Mouse (Mus musculus): ENCODE data around the gene Trak1. TPM values are rescaled to one million over a fixed set of nuclear protein-coding genes. Genes with fewer than 3 reads are reported as not detected.
A peak's percentile ranks its signal among the peaks of the same experiment; 100 is the strongest.

Gene Trak1
- total RNA-seq, 1 experiment from 2014 or later: 26.3 TPM

DNA sequence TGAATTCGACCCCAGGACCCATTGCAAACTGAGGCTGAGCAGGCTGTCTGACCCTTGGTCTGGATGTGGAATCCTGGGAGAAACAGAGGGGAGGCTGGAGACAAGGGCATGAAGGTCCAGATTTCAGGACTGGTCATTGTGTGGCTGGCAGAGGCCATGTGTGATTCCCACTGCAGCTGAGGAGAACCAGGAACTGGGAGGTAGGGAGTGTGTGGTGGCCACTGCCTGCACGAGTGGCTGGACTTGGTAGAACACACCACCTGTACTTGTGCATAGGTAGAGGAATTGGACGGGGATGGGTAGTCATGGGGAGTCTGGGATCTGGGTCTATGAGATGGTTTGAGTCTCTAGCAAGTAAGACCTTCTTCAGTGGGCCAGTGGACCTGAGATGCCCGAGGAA is 76.2 kb downstream of the Trak1 start:
- ATAC-seq (replicated peaks in 1 of 2; ENCODE audit: insufficient read depth in 1 of 2, low FRiP score in 2 of 2, low TSS enrichment in 1 of 2, low read depth in 1 of 2, poor library complexity in 2 of 2, severe bottlenecking in 2 of 2): no peak

DNA sequence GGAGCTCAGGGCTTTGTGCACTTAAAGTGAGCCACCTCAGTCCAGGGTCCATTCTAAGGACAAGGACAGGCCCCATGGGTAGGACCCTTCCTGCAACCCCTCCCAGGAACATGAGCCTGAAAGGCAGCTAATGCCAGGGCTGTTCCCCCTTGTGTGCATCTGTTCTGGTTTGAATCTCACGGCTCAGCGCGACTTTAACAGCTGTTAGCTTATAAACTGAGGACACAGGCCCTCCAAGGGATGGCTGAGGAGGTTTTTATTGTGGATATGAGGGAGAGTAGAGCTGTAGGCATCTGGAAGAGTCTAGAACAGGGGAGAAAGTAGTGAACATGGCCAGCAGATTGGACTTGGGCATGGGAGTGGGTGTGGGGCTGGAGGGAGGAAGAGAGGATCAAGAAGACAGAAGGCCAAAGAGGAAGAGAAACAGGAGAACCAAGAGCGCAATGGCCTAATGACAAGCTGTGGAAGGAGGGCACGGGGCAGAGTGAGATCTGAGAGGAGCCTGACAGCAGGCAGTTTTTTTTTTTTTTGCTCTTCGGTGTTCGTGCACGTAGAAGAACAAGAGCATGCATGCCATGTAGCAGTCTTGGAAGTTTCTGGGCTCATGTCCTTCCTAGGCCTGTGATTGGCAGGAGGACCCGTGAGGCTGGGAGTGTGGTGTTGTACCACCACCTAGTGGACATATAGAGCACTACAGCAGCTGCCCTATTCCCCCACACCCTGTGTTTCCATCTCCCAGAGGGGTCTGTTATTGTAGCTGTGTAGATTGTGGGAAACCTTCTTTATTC is 77.0 kb downstream of the Trak1 start:
- ATAC-seq (replicated peaks in 1 of 2; ENCODE audit: insufficient read depth in 1 of 2, low FRiP score in 2 of 2, low TSS enrichment in 1 of 2, low read depth in 1 of 2, poor library complexity in 2 of 2, severe bottlenecking in 2 of 2): peak; percentile 65 to 74

DNA sequence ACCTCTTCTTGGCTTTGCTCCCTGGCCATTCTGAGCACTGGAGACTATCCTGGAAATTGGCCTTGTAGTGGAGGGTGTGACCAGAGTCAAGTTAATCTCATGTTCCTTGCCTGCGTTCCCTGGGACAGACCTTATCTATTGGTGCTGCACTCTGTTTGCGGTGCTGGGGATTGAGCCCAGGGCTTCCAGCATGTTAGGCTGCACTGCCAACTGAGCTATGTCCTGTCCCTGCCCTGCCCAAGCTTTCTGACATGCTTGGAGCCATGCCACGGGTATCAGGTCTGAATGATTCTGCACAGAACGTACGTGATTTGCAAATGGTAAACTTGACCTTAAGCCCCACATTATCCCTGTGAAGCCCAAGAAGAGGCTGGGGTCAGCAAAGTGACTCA is 77.6 kb downstream of the Trak1 start:
- no peak for ATAC-seq (replicated peaks in 1 of 2; ENCODE audit: insufficient read depth in 1 of 2, low FRiP score in 2 of 2, low TSS enrichment in 1 of 2, low read depth in 1 of 2, poor library complexity in 2 of 2, severe bottlenecking in 2 of 2)

DNA sequence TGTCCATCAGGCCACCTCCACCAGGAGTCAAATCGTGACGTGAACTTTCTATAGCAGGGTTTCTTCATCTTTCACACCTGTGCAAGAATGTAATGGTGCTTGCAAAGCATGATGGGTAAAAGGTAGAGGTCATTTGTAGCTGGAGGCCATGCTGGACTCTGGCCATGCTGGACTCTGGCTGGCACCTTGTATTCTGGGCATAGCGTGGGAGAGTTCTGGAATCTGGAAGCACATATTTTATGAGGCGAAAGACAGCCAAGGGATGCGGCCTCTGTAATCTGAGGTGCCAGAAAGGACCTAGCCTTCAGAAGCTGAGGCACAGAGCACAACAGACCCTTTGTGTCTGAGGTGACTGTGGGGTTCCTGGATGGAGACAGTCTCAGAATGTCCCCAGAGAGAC is 78.8 kb downstream of the Trak1 start:
- no peak for ATAC-seq (replicated peaks in 1 of 2; ENCODE audit: insufficient read depth in 1 of 2, low FRiP score in 2 of 2, low TSS enrichment in 1 of 2, low read depth in 1 of 2, poor library complexity in 2 of 2, severe bottlenecking in 2 of 2)

DNA sequence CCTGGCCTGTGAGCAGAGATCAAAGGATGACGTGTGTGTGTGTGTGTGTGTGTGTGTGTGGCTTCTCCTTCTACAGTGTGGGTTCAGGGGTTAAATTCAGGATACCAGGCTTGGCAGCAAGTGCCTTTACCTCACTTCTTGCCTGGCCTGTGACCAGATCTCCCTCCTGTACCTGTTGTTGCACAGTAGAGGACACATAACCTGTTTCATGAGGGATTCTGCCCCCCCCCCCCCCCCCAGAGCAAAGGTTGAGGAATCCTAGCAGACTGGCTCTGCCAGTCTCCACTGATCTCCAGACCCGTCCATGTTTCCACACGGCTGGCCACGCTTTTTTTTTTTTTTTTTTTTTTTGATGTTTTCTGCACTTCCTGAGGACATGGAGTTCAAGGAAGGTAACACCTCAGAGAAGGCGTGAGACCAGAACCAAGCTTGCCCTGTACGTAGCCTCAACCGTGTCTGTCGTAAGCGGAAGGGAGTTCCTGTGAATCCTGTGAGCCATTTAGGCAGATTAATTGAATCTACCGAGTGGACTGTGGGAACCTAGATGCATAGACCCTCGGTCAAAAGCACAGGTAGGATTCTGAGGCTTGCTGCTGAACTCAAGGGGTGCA is 83.1 kb downstream of the Trak1 start:
- no peak for ATAC-seq (replicated peaks in 1 of 2; ENCODE audit: insufficient read depth in 1 of 2, low FRiP score in 2 of 2, low TSS enrichment in 1 of 2, low read depth in 1 of 2, poor library complexity in 2 of 2, severe bottlenecking in 2 of 2)

DNA sequence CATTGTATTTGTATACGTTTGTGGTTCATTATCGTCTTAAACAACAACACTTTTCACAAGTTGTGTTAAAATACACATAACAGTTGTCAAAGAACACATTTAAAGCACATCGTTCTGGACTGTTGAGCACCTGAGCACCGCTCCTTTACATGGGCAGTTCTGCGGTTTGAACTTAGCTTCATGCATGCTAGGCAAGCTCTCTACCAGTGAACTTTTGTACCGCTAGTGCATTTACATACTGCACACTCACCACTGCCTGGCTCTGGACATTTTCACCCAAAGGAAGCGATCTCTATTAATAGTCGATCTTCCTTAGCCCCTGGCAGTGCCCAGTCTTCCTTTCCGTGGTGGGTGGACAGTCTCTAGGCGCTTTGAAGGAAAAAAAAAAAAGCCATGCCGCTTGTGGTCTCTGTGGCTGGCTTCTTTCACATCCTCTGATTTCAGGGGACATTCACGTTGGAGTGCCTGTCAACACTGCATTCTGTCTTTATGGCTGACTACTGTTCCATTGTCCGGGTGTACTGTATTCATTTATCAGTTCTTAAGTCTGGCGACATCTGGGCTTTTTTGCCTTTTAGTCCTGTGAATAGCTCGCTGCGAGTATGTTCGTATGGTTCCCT is 84.5 kb downstream of the Trak1 start:
- ATAC-seq (replicated peaks in 1 of 2; ENCODE audit: insufficient read depth in 1 of 2, low FRiP score in 2 of 2, low TSS enrichment in 1 of 2, low read depth in 1 of 2, poor library complexity in 2 of 2, severe bottlenecking in 2 of 2): no peak

DNA sequence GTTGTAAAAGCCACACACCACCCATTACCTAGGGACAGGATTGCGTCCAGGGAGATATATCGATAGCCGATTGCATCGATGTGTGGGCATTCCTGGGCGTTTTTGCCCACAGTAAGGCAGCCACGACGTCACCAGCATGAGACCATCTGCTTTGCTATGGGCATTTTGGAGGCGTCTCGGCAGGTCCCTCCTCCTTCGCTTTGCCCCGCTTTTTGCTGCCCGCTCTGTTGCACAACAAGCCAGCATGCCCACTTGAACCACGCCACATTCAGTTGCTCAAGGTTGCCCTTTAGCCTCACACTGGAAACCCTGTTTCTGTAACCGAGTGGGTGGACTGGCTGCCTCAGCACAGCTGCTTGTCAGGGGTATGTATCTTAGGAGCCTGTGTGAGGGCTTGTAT is 85.3 kb downstream of the Trak1 start:
- ATAC-seq (replicated peaks in 1 of 2; ENCODE audit: insufficient read depth in 1 of 2, low FRiP score in 2 of 2, low TSS enrichment in 1 of 2, low read depth in 1 of 2, poor library complexity in 2 of 2, severe bottlenecking in 2 of 2): peak in 1 of 2 experiments; percentile 16; a peak in 1 of 4 replicates

DNA sequence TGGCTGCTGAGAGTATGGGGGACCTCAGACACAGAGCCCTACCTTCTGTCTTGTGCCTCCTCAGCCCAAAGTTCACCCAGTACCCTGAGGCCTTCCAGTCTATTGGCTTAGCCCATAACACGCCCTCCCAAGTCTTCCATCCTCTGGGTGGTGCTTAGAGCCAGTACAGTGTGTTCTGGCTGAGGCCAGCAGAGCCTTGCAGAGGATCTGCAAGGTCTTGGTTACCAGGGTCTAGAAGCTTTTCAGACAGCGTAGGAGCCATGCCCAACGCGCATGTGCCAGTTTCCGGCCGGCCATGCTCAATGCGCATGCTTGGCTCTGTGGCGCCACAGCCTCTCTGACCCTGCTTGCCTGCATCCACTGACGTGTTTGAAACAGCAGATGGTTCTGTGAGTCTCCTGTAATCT is 85.9 kb downstream of the Trak1 start:
- no peak for ATAC-seq (replicated peaks in 1 of 2; ENCODE audit: insufficient read depth in 1 of 2, low FRiP score in 2 of 2, low TSS enrichment in 1 of 2, low read depth in 1 of 2, poor library complexity in 2 of 2, severe bottlenecking in 2 of 2)

DNA sequence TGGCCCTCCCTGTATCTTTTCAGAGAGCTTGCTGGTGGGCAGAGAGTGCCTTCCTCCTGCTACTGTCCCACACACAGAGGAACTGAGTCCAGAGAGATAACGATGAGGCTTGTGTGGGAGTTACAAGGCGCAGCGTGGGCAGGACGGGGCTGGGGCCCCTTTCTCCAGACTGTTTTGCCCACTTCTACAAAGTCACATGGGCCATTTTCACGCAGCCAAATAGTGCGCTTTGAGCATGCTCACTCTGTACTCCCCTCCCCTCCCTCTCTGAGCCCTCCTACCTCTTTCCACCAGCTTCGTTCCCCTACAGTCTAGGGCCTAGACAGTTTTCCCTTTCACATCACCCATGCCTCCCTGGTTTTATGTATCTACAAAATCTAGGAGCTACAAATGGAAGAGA is 87.3 kb downstream of the Trak1 start:
- ATAC-seq (replicated peaks in 1 of 2; ENCODE audit: insufficient read depth in 1 of 2, low FRiP score in 2 of 2, low TSS enrichment in 1 of 2, low read depth in 1 of 2, poor library complexity in 2 of 2, severe bottlenecking in 2 of 2): no peak

DNA sequence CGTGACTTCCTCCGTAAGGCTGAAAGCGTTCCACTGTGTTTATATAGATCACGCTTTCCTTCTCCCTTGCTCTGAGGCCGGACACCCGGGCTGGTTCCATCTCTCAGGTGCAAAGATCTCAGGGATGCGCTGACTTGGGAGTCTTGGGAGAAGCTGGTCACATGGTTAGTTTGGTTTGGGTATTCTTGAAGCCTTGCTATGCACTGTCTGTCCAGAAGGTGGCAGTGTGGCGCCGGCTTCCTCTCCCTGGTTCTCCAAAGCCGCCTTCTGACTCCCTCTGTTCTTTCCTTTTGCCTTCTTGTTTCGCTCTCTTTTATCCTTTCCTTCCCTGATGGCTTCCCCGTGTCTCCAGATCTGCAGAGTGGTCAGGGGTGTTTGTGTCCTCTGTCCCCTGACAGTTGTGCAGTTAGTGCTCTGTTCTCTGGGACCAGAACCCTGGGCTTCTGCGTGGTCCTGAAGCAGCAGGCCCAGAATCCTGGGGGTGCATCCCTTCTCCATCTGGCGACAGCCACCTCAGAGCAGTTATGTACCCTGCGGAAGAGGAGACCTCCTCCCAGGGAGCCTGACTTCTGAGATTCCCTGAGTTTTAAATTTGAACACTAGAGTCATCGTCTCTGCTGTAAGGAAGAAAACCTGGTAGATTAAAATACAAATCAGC is 87.9 kb downstream of the Trak1 start:
- ATAC-seq (replicated peaks in 1 of 2; ENCODE audit: insufficient read depth in 1 of 2, low FRiP score in 2 of 2, low TSS enrichment in 1 of 2, low read depth in 1 of 2, poor library complexity in 2 of 2, severe bottlenecking in 2 of 2): peak; percentile 57 to 75; a peak in 3 of 4 replicates

DNA sequence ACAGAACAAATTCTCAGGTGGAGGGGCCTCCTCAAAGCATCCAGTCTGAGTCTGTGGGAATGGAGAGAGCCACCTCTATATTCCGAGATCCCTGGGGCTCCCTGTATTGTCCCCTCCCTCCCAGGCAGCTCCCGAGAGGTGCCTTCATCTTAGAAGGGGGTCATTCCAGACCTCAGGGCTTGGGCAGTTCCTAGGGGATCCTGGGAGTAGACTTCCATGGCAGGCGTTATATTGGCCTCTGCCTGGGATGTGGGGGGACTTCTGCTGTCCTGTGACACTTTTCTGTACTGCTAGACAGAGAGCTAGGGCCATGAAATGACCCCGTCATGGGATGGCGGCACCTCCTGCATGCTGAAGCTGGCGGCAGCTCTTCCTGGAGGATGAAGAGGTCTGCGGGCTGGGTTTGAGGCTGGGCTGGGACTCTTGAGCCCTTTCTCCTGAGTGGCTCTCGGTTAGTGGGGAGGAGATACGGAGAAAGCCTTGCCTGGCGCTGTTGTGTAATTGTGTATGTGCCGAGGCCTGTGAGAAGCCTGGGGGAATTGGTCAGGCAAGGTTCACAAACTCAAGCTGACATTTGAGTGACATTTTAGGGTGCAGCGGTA is 88.5 kb downstream of the Trak1 start:
- ATAC-seq (replicated peaks in 1 of 2; ENCODE audit: insufficient read depth in 1 of 2, low FRiP score in 2 of 2, low TSS enrichment in 1 of 2, low read depth in 1 of 2, poor library complexity in 2 of 2, severe bottlenecking in 2 of 2): no peak

DNA sequence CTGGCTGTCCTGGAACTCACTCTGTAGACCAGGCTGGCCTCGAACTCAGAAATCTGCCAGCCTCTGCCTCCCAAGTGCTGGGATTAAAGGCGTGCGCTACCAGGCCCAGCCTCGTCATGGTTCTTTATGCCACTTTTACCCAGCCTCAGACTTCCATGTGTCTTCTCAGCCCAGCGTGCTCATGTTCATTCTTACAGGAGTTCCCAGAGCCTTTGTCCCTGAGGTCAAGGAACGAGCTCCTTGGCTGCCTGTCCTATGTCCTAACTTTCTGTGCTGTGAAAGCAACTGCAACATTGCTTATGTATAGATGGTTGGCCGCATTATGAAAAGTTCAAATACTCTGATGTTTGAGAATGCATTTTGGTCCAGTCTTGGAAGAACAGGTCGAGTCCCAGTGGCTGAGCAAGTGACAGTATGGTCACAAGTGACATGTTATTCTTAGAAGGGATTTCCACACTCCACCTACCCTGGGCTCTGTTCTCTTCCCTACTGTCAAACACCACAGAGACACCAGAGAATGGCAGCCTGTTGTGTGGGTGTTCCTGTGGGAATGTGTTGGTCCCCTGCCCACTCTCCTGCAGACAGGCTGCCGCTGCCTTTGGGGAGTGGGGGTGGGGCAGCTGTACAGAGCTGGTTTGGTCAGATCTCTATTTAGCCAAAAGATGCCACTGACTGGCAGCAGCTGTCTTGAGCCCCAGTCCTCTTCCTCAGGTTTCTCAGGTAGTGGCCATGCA is 90.4 kb downstream of the Trak1 start:
- no peak for ATAC-seq (replicated peaks in 1 of 2; ENCODE audit: insufficient read depth in 1 of 2, low FRiP score in 2 of 2, low TSS enrichment in 1 of 2, low read depth in 1 of 2, poor library complexity in 2 of 2, severe bottlenecking in 2 of 2)

DNA sequence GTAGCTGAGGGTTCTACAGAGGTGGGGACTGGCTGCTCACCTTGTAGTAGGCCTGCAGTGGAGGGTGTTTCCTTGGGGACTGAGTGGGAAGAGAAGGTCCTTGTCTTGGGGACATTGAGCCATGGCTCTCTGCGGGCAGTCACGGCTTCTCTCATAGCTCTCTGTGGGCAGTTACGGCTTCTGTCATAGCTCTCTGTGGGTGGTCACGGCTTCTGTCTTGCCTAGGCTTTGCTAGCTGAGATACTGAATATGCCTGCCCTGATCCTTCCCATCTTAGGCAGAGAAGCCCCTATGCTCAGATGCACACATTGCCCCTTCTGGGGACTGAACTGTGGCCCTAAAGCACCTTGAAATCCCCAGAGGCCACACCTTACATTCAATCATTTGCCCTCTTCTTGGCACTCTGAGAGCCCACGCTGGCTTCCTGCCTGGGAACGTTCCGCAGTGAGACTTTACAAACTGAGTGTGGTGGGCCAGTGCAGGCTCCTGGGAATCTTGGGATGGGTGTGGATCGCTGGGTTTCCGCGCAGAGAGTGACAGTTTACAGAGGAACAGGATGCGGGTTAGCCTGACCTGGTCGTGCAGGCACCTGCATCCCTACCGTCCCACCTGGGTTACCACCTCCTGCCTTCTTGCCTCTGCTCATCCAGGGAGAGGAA is 91.1 kb downstream of the Trak1 start:
- ATAC-seq (replicated peaks in 1 of 2; ENCODE audit: insufficient read depth in 1 of 2, low FRiP score in 2 of 2, low TSS enrichment in 1 of 2, low read depth in 1 of 2, poor library complexity in 2 of 2, severe bottlenecking in 2 of 2): no peak

DNA sequence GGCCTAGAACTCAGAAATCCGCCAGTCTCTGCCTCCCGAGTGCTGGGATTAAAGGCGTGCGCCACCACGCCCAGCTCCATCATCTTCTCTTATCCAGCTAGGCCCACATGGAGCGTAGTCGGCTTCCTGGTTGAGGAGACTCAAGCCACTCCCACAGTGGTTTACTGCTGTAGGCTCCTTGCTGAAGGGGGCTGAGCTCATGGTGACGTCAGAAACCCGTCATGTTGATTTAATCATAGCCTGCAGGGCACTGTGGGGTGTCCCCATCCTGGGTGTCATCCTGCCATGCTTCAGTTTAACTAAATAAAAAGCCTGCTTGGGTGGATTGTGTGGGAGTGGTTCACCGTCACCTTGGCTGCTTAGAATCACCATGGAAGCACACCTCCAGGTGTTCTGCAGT is 92.0 kb downstream of the Trak1 start:
- ATAC-seq (replicated peaks in 1 of 2; ENCODE audit: insufficient read depth in 1 of 2, low FRiP score in 2 of 2, low TSS enrichment in 1 of 2, low read depth in 1 of 2, poor library complexity in 2 of 2, severe bottlenecking in 2 of 2): no peak

DNA sequence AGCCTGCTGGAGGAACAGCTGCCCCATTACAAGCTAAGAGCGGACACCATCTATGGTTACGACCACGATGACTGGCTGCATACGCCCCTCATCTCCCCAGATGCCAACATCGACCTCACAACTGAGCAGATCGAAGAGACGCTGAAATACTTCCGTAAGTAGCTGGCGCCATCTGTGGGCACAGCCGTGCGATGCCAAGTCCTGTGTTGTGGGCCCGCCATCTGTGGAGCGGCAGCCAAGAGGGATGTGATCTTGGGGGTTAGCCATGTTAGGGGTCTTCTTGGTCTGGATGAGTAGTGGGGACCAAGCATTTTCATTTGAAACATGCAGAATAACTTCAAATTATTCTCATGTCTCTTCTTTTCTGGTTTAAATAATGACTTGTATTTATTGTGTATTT is 94.6 kb downstream of the Trak1 start:
- no peak for ATAC-seq (replicated peaks in 1 of 2; ENCODE audit: insufficient read depth in 1 of 2, low FRiP score in 2 of 2, low TSS enrichment in 1 of 2, low read depth in 1 of 2, poor library complexity in 2 of 2, severe bottlenecking in 2 of 2)

DNA sequence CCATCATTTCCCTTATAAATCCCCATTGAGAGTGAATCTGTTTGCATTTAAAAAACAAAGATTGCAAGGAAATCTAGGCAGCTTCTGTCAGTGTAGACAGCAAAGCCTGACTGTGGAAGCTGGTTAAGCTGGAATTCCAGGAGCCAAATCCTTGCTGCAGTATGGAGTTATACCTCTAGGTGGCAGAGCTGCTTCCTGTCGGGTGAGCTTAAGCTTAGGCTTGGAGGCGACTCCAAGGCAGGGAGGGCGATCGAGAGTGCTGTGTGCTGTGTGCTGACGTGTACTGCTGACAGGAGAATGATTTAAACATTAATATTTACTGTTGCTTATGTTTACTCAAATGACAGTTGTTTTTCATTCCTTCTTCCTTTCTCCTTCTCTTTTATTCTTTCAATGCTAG is 95.1 kb downstream of the Trak1 start:
- 0 out of 4 replicates have a peak, but pooled peaks of 1 of the 2 experiments have one; percentile 30 for ATAC-seq (replicated peaks in 1 of 2; ENCODE audit: insufficient read depth in 1 of 2, low FRiP score in 2 of 2, low TSS enrichment in 1 of 2, low read depth in 1 of 2, poor library complexity in 2 of 2, severe bottlenecking in 2 of 2)

DNA sequence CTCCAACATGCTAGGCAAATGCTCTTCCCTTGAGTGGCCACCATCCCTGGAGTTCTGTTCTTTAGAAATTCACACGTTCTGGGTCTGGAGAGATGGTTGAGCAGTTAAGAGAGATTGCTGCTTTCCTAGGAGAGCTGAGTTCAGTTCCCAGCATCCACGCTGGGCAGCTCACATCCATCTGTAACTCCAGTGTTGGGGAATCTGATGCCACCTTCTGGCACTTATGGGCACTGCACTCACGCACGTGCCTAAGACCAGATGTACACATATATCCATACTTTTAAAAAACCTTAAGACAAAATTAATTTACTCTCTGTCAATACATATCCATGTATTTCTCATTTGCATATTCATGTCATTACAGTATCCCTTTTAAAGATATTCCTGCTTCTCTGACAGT is 95.8 kb downstream of the Trak1 start:
- peak in 1 of 2 experiments; percentile 24; a peak in 1 of 4 replicates for ATAC-seq (replicated peaks in 1 of 2; ENCODE audit: insufficient read depth in 1 of 2, low FRiP score in 2 of 2, low TSS enrichment in 1 of 2, low read depth in 1 of 2, poor library complexity in 2 of 2, severe bottlenecking in 2 of 2)
